Mouse (Mus musculus): ENCODE measurements around the gene Zfp281. TPM values are rescaled to one million over a fixed set of nuclear protein-coding genes. Genes with fewer than 3 reads are reported as not detected.

Zfp281 gene
- polyA plus RNA-seq, 2 experiments = 2.9 to 6.7 TPM

DNA sequence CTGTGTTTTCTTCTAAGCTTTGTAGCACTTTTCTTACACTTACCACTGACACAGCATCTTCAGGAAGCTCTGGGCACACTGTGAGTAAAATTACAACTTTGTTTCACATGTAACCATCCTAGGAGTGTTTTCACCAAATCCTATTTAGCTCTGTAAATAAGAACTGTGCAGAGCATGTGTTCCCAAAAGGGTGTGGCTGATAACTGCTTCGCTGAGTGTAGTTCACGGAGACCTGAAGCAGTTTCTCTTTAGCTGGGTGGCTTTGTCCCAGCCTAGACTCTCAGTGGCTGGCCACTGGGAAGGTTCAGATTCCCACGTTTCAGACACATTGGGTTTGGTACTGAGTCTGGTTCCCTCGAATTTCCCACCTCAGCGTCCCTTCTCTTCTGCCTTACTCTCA is 22.4 kb upstream of the Zfp281 start:
- Histone ChIP-seq H3K4me3 (ENCODE audit: insufficient read depth in 1 of 2, low read depth in 2 of 2, low read length in 2 of 2) (no peak overlapping the region), H3K4me1 (replicated peaks; ENCODE audit: control insufficient read depth in 2 of 2, insufficient read depth in 2 of 2, low read length in 1 of 2) (no peaks in the 10 kb centered on the region), H3K9me3 (ENCODE audit: control insufficient read depth, low read length) (no peaks in the 10 kb centered on the region), H3K4me2 (ENCODE audit: low read depth) (no peak overlapping the region), H3K36me3 (replicated peaks; ENCODE audit: control insufficient read depth, insufficient read depth, low read depth) (no peaks in the 10 kb centered on the region), H3K27ac (no peak overlapping the region), H3K27me3 (ENCODE audit: control insufficient read depth, insufficient read depth, low read length) (no peaks in the 10 kb centered on the region), H3K9ac (replicated peaks) (no peak overlapping the region)
- ATAC-seq (ENCODE audit: insufficient read depth) (no peak), DNase-seq (ENCODE audit: low read depth in 3 of 3, low spot score in 3 of 3) (no peak)
- TF ChIP-seq CTCF (IDR thresholded peaks at IDR 0.05; ENCODE audit: low read depth) (no peak), EP300 (IDR thresholded peaks at IDR 0.05; ENCODE audit: low read depth) (no peak)
- 43% methylated on average over 5 of the region's 5 CpGs for WGBS (ENCODE audit: insufficient replicate concordance)

- Histone ChIP-seq H3K9ac (replicated peaks) (no peak overlapping the region), H3K36me3 (replicated peaks; ENCODE audit: control insufficient read depth, insufficient read depth, low read depth) (no peaks in the 10 kb centered on the region), H3K9me3 (ENCODE audit: control insufficient read depth, low read length) (no peaks in the 10 kb centered on the region), H3K4me2 (ENCODE audit: low read depth) (no peak overlapping the region), H3K4me3 (ENCODE audit: insufficient read depth in 1 of 2, low read depth in 2 of 2, low read length in 2 of 2) (no peak overlapping the region), H3K4me1 (replicated peaks; ENCODE audit: control insufficient read depth in 2 of 2, insufficient read depth in 2 of 2, low read length in 1 of 2) (no peaks in the 10 kb centered on the region), H3K27me3 (ENCODE audit: control insufficient read depth, insufficient read depth, low read length) (no peaks in the 10 kb centered on the region), H3K27ac (no peak overlapping the region)
- ATAC-seq (ENCODE audit: insufficient read depth) (no peak), DNase-seq (ENCODE audit: low read depth in 3 of 3, low spot score in 3 of 3) (no peak)
- TF ChIP-seq EP300 (IDR thresholded peaks at IDR 0.05; ENCODE audit: low read depth) = no peak
- no peak for TF ChIP-seq CTCF (IDR thresholded peaks at IDR 0.05; ENCODE audit: low read depth)
- 53% methylated on average over 4 of the region's 4 CpGs for WGBS (ENCODE audit: insufficient replicate concordance)
Measured at GRCm38 (mm10) chr1:136604190-136604589, 20.5 kb upstream of the Zfp281 start.

DNA sequence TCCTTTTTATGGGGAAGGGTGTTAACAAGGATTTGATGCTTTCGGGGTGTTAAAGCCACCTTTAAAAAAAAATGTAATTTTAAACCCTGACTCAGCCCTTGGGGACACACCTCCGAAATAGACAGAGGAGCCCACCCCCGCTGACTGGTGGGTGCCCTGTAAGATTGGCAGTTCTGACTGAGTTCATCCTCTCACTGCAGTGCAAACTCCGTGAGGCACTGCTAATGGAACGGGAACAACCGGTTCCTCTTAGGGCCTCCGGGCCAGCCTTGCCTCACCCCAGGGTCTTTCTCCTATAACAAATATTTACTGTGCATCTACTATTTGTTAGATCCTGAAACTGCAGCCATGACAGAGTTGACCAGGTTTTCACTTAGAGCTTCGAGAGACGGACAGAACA is 18.9 kb upstream of the Zfp281 start:
- Histone ChIP-seq H3K27me3 (ENCODE audit: control insufficient read depth, insufficient read depth, low read length) (no peaks in the 10 kb centered on the region), H3K9me3 (ENCODE audit: control insufficient read depth, low read length) (no peaks in the 10 kb centered on the region), H3K4me2 (ENCODE audit: low read depth) (no peak overlapping the region), H3K36me3 (replicated peaks; ENCODE audit: control insufficient read depth, insufficient read depth, low read depth) (no peaks in the 10 kb centered on the region), H3K4me3 (ENCODE audit: insufficient read depth in 1 of 2, low read depth in 2 of 2, low read length in 2 of 2) (no peak overlapping the region), H3K27ac (no peak overlapping the region), H3K9ac (replicated peaks) (no peak overlapping the region), H3K4me1 (replicated peaks; ENCODE audit: control insufficient read depth in 2 of 2, insufficient read depth in 2 of 2, low read length in 1 of 2) (no peaks in the 10 kb centered on the region)
- TF ChIP-seq CTCF (IDR thresholded peaks at IDR 0.05; ENCODE audit: low read depth) (no peak), EP300 (IDR thresholded peaks at IDR 0.05; ENCODE audit: low read depth) (no peak)
- no peak for DNase-seq (ENCODE audit: low read depth in 3 of 3, low spot score in 3 of 3)
- WGBS (ENCODE audit: insufficient replicate concordance) = 47% methylated on average over 9 of the region's 9 CpGs
- no peak for ATAC-seq (ENCODE audit: insufficient read depth)

- Histone ChIP-seq H3K36me3 (replicated peaks; ENCODE audit: control insufficient read depth, insufficient read depth, low read depth) (no peaks in the 10 kb centered on the region), H3K4me1 (replicated peaks; ENCODE audit: control insufficient read depth in 2 of 2, insufficient read depth in 2 of 2, low read length in 1 of 2) (no peaks in the 10 kb centered on the region), H3K4me3 (ENCODE audit: insufficient read depth in 1 of 2, low read depth in 2 of 2, low read length in 2 of 2) (no peak overlapping the region), H3K27ac (no peak overlapping the region), H3K4me2 (ENCODE audit: low read depth) (no peak overlapping the region), H3K9me3 (ENCODE audit: control insufficient read depth, low read length) (no peaks in the 10 kb centered on the region), H3K9ac (replicated peaks) (no peak overlapping the region), H3K27me3 (ENCODE audit: control insufficient read depth, insufficient read depth, low read length) (no peaks in the 10 kb centered on the region)
- WGBS (ENCODE audit: insufficient replicate concordance) = 53% methylated on average over 4 of the region's 4 CpGs
- TF ChIP-seq CTCF (IDR thresholded peaks at IDR 0.05; ENCODE audit: low read depth) (no peak), EP300 (IDR thresholded peaks at IDR 0.05; ENCODE audit: low read depth) (no peak)
- ATAC-seq (ENCODE audit: insufficient read depth) = no peak
- DNase-seq (ENCODE audit: low read depth in 3 of 3, low spot score in 3 of 3) = no peak
Measured at GRCm38 (mm10) chr1:136606278-136606677, 18.4 kb upstream of the Zfp281 start.

DNA sequence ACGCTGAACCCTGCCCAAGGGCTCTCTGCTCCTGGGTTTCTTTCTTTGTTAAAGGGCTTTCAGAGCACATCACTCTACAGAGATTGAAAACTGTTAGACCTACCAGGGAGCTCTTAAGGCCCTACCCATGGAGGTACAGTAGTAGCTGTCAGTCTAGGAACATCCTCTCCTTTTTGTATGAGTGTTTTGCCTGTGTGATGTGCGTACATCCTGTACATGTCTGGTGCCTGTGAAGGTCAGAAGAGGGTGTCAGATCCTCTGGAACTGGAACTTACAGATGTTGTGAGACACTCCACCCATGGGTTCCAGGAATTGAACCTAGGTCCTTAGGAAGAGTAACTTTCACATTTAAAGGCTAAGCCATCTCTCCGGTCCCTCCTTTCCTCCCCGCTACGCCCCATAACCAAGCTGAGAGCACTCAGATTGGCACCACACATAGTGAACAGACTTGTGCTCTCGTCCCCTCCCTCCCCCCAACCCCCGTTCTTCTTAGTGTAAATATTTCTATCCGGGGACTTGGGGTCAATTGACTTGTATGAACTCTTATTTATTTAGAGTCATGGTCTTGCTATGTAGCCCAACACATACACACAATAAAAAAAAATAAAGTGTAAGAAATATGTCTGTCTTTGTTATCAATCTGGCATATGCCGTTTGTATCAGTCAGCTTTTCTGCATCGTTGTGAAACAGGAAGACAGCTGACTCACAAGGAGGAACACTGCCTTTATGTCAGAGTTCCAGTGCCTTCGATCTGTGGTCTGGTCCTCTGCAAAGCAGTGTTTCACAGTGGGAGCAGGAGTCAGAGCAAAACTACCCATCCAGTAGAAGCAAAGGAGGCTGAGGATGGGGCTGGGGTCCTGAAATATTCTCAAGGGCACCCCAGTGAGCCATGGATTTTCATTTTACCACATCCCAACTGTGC is 16.1 kb upstream of the Zfp281 start:
- DNase-seq (ENCODE audit: low read depth in 3 of 3, low spot score in 3 of 3) = no peak

More for the DNA sequence above, 16.1 kb upstream of the Zfp281 start:
- no peak overlapping the region for H3K9ac ChIP-seq (replicated peaks)
- H3K4me3 ChIP-seq (ENCODE audit: insufficient read depth in 1 of 2, low read depth in 2 of 2, low read length in 2 of 2) = no peak overlapping the region
- no peaks in the 10 kb centered on the region for H3K4me1 ChIP-seq (replicated peaks; ENCODE audit: control insufficient read depth in 2 of 2, insufficient read depth in 2 of 2, low read length in 1 of 2)
- no peak overlapping the region for H3K4me2 ChIP-seq (ENCODE audit: low read depth)
- no peak for ATAC-seq (ENCODE audit: insufficient read depth)
- no peak overlapping the region for H3K27ac ChIP-seq
- TF ChIP-seq CTCF (IDR thresholded peaks at IDR 0.05; ENCODE audit: low read depth) = no peak
- no peak for TF ChIP-seq EP300 (IDR thresholded peaks at IDR 0.05; ENCODE audit: low read depth)
- H3K27me3 ChIP-seq (ENCODE audit: control insufficient read depth, insufficient read depth, low read length) = no peaks in the 10 kb centered on the region
- no peaks in the 10 kb centered on the region for H3K9me3 ChIP-seq (ENCODE audit: control insufficient read depth, low read length)
- 48% methylated on average over 11 of the region's 11 CpGs for WGBS (ENCODE audit: insufficient replicate concordance)
- no peaks in the 10 kb centered on the region for H3K36me3 ChIP-seq (replicated peaks; ENCODE audit: control insufficient read depth, insufficient read depth, low read depth)

Data from liver, embryonic 14.5 days (tissue).